Mouse (Mus musculus): ENCODE data around the gene Kif5a.
"Not testable (repeated sequence)": the region's sequence is repeated elsewhere in the genome, so short reads cannot be mapped to it uniquely, and the experiment has no call there.

Gene Kif5a

GRCm38 (mm10) chr10:127211414-127211854 is 51.7 kb downstream of the Kif5a start, which contains the start of gene Pip4k2c:
Gene Pip4k2c (minus strand): TSS chr10:127211585.
- peak; percentile 95 for DNase-seq

- no peak for DNase-seq
Observed at GRCm38 (mm10) chr10:127210961-127211405, 52.2 kb downstream of the Kif5a start.

- DNase-seq = no peak
Observed at GRCm38 (mm10) chr10:127209928-127210570, 53.1 kb downstream of the Kif5a start.

GRCm38 (mm10) chr10:127208921-127209320 is 54.2 kb downstream of the Kif5a start:
- DNase-seq = no peak

- no peak for DNase-seq
Observed at GRCm38 (mm10) chr10:127205373-127205772, 57.8 kb downstream of the Kif5a start.

- no peak for DNase-seq
Observed at GRCm38 (mm10) chr10:127204589-127204988, 58.6 kb downstream of the Kif5a start.

GRCm38 (mm10) chr10:127203106-127203505 is 60.0 kb downstream of the Kif5a start:
- DNase-seq = no peak

GRCm38 (mm10) chr10:127200279-127200678 is 62.9 kb downstream of the Kif5a start:
- no peak for DNase-seq

GRCm38 (mm10) chr10:127199474-127199873 is 63.7 kb downstream of the Kif5a start:
- DNase-seq = no peak

GRCm38 (mm10) chr10:127199068-127199467 is 64.1 kb downstream of the Kif5a start:
- DNase-seq = no peak

GRCm38 (mm10) chr10:127198492-127198891 is 64.7 kb downstream of the Kif5a start:
- no peak for DNase-seq

GRCm38 (mm10) chr10:127197505-127198110 is 65.5 kb downstream of the Kif5a start:
- DNase-seq = no peak

- no peak for DNase-seq
Observed at GRCm38 (mm10) chr10:127197104-127197503, 66.0 kb downstream of the Kif5a start.

GRCm38 (mm10) chr10:127196392-127196791 is 66.8 kb downstream of the Kif5a start:
- no peak for DNase-seq

GRCm38 (mm10) chr10:127195328-127196129 is 67.6 kb downstream of the Kif5a start, which contains the start of gene Dtx3:
Gene Dtx3 (minus strand): TSS chr10:127195728.
- DNase-seq = peak; percentile 65

GRCm38 (mm10) chr10:127194428-127195327 is 68.5 kb downstream of the Kif5a start:
- peak; percentile 35 for DNase-seq

GRCm38 (mm10) chr10:127193011-127193410 is 70.1 kb downstream of the Kif5a start:
- no peak for DNase-seq

- DNase-seq = not testable (repeated sequence)
Observed at GRCm38 (mm10) chr10:127192057-127192328, 71.2 kb downstream of the Kif5a start.

- no peak for DNase-seq
Observed at GRCm38 (mm10) chr10:127191191-127192056, 71.7 kb downstream of the Kif5a start.

- DNase-seq = no peak
Observed at GRCm38 (mm10) chr10:127190398-127191190, 72.6 kb downstream of the Kif5a start.
